Mouse (Mus musculus): Measurements from ENCODE around the gene Rpl18a.
"Not testable (repeated sequence)": the region's sequence is repeated elsewhere in the genome, so short reads cannot be mapped to it uniquely, and the experiment has no call there.

Rpl18a gene

GRCm38 (mm10) chr8:70903582-70903981 is 6.4 kb upstream of the Rpl18a start:
- DNase-seq (ENCODE audit: low read depth in 2 of 2, low spot score in 2 of 2): no peak

GRCm38 (mm10) chr8:70903112-70903511 is 5.9 kb upstream of the Rpl18a start:
- DNase-seq (ENCODE audit: low read depth in 2 of 2, low spot score in 2 of 2): no peak

GRCm38 (mm10) chr8:70902211-70902610 is 5.0 kb upstream of the Rpl18a start:
- no peak for DNase-seq (ENCODE audit: low read depth in 2 of 2, low spot score in 2 of 2)

GRCm38 (mm10) chr8:70900872-70901387 is 3.7 kb upstream of the Rpl18a start:
- DNase-seq (ENCODE audit: low read depth in 2 of 2, low spot score in 2 of 2): no peak

GRCm38 (mm10) chr8:70899226-70899625 is 2.0 kb upstream of the Rpl18a start:
- no peak for DNase-seq (ENCODE audit: low read depth in 2 of 2, low spot score in 2 of 2)

- DNase-seq (ENCODE audit: low read depth in 2 of 2, low spot score in 2 of 2): no peak
Observed at GRCm38 (mm10) chr8:70898661-70899198, 1.5 kb upstream of the Rpl18a start.

GRCm38 (mm10) chr8:70897681-70898413 is 635 bp upstream of the Rpl18a start:
- peak; percentile 79 to 85 for DNase-seq (ENCODE audit: low read depth in 2 of 2, low spot score in 2 of 2)

GRCm38 (mm10) chr8:70896316-70897020 is 744 bp downstream of the Rpl18a start:
- no peak for DNase-seq (ENCODE audit: low read depth in 2 of 2, low spot score in 2 of 2)

- DNase-seq (ENCODE audit: low read depth in 2 of 2, low spot score in 2 of 2): not testable (repeated sequence)
Observed at GRCm38 (mm10) chr8:70895571-70896259, 1.5 kb downstream of the Rpl18a start.

GRCm38 (mm10) chr8:70894771-70895545 is 2.3 kb downstream of the Rpl18a start:
- DNase-seq (ENCODE audit: low read depth in 2 of 2, low spot score in 2 of 2): no peak

- DNase-seq (ENCODE audit: low read depth in 2 of 2, low spot score in 2 of 2): no peak
Observed at GRCm38 (mm10) chr8:70894385-70894720, 2.9 kb downstream of the Rpl18a start.

- peak; percentile 69 to 81 for DNase-seq (ENCODE audit: low read depth in 2 of 2, low spot score in 2 of 2)
Observed at GRCm38 (mm10) chr8:70893656-70894384, 3.4 kb downstream of the Rpl18a start.

- no peak for DNase-seq (ENCODE audit: low read depth in 2 of 2, low spot score in 2 of 2)
Observed at GRCm38 (mm10) chr8:70892896-70893655, 4.1 kb downstream of the Rpl18a start.

GRCm38 (mm10) chr8:70892022-70892895 is 5.0 kb downstream of the Rpl18a start, which contains the start of gene Slc5a5:
TSS of gene Slc5a5 (minus strand) at chr8:70892757.
- no peak for DNase-seq (ENCODE audit: low read depth in 2 of 2, low spot score in 2 of 2)

- DNase-seq (ENCODE audit: low read depth in 2 of 2, low spot score in 2 of 2): no peak
Observed at GRCm38 (mm10) chr8:70891356-70891755, 5.9 kb downstream of the Rpl18a start.

GRCm38 (mm10) chr8:70890656-70891055 is 6.6 kb downstream of the Rpl18a start:
- DNase-seq (ENCODE audit: low read depth in 2 of 2, low spot score in 2 of 2): no peak

- DNase-seq (ENCODE audit: low read depth in 2 of 2, low spot score in 2 of 2): no peak
Observed at GRCm38 (mm10) chr8:70887669-70888068, 9.5 kb downstream of the Rpl18a start.

GRCm38 (mm10) chr8:70885612-70886011 is 11.6 kb downstream of the Rpl18a start:
- DNase-seq (ENCODE audit: low read depth in 2 of 2, low spot score in 2 of 2): no peak

All from CD8-positive naive resting alpha-beta T cell, adult 2 months (primary cell).